Mouse (Mus musculus) testis, adult 2 months (tissue): ENCODE data around the gene Shf.

ENCODE experiments used
- CTCF ChIP-seq: fragments of 200-500 bp; IDR thresholded peaks from 2 replicates; pipeline ENCODE4 v1.5.1; 2012; ENCODE audit warnings: low read depth, mild to moderate bottlenecking, inconsistent platforms, low read length, moderate library complexity; ENCODE audit not compliant: control insufficient read depth, insufficient read depth, insufficient replicate concordance
- POLR2A ChIP-seq: fragments of 200-500 bp; IDR thresholded peaks from 2 replicates; pipeline ENCODE4 v1.6.1; 2012; ENCODE audit warnings: low read depth, mild to moderate bottlenecking, inconsistent platforms, low read length, moderate library complexity; ENCODE audit not compliant: control insufficient read depth

- TF ChIP-seq POLR2A (no peak), CTCF (no peak)
Observed at GRCm38 (mm10) chr2:122311561-122311960, 57.4 kb downstream of the Shf start.
